Mouse (Mus musculus) G1E-ER4 (cell line): ENCODE data around the gene Patz1. TPM values are rescaled to one million over a fixed set of nuclear protein-coding genes. Genes with fewer than 3 reads are reported as not detected.

Experiments used
- GATA1 ChIP-seq: IDR thresholded peaks from one replicate; pipeline ENCODE4 v1.8.0; 2012; ENCODE audit warnings: low read length, inconsistent platforms
- polyA plus RNA-seq: library from polyadenylated mRNA; stranded (reverse); fragments of >175 nt; gene quantifications from 2 replicates; pipeline ENCODE4 v1.2.3, GENCODE M21; 2012

Gene Patz1
- polyA plus RNA-seq, 1 experiment: 108 TPM

GRCm38 (mm10) chr11:3333111-3333695 lies 44.5 kb downstream of the Patz1 start:
- no peak for TF ChIP-seq GATA1

- TF ChIP-seq GATA1: no peak
Observed at GRCm38 (mm10) chr11:3334141-3334710, 45.6 kb downstream of the Patz1 start.

DNA sequence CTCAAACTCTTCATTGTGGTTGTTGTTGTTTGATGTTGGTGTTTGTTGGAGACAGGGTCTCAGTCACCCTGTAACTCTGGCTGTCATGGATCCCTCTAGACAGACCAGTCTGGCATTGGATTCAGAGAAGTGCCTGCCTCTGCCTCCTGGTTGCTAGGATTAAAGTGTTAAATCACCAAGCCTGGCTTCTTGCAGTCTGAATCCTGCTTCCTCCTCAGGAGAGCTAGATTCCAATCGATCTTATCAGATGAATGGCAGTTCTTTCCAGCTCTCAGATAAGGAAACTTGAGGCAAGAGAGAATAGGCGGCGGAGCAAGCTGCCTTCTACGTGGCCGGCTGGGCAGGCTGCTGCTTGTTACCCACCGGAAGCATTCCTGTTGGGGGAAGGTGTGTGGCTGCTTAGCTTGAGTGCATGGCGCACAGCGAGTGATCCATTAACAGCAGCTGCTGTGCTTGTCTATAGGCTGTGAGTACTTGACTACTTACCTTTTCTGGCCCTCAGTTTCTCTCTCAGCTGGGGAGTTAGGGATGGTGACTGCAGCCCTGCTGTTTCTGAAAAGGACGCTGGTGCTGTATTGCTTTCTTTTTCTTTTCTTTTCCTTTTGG lies 46.1 kb downstream of the Patz1 start:
- no peak for TF ChIP-seq GATA1

- TF ChIP-seq GATA1: no peak
Observed at GRCm38 (mm10) chr11:3335651-3336216, 47.1 kb downstream of the Patz1 start.

- TF ChIP-seq GATA1: no peak
Observed at GRCm38 (mm10) chr11:3336602-3337001, 47.9 kb downstream of the Patz1 start.

GRCm38 (mm10) chr11:3337173-3337955 lies 48.7 kb downstream of the Patz1 start:
- no peak for TF ChIP-seq GATA1

DNA sequence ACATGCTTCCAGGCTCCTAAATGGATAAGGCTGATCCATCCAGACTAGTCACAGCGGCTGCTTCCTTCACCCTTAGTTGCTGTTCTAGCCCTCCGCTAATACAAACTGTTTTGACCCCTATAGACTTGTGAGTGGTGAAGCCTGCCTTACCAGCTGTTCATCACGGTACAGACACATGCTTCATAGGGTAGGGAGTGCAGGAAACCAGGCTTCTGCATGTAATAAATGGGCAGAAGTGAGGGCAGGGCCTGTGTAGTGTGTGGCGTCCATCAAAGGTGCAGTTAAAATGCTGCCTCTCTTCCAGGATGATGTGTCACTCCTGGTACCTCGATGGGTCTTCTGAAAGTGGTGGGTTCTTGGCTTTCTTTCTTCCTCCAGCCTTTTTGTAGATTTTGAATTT lies 49.3 kb downstream of the Patz1 start:
- TF ChIP-seq GATA1: no peak

GRCm38 (mm10) chr11:3341476-3341875 lies 52.8 kb downstream of the Patz1 start:
- no peak for TF ChIP-seq GATA1

DNA sequence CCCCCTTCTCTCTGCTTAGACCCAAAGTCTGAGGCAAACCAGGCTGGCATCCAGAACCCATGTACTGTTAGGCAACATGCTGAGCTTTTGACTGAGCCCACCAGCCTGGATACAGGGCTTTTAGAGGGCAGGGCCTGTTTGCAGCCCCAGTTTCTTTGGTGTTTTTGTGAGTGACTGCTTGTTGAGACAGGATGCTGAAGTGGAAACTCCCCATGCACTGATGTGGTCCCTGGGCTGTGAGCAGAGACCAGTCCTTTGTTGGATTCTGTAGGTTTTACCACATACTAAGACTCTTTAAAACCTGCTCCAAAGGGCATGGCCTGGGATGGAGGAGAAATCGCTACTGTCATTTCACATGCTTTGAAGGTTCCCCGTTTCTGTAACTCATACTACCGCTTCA lies 56.2 kb downstream of the Patz1 start:
- TF ChIP-seq GATA1: no peak

DNA sequence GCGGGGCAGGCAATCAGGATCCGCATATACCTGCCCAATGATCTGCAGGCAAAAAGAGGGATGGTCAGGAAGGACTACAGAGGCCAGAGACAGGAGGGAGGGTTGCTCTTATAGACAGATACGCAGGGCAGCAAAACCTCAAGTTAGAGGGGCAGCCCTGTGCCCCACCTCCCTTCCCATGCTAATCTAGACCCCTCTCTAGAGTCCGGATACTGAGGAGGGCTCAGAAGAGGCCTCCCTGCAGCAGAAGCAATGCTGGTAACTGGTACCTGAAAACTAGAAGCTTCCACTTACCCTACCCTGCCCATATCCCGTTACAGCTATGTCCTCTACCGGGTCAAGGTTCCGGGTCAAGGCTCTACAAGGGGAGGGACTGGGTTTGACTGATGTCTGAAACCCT lies 57.7 kb downstream of the Patz1 start:
- TF ChIP-seq GATA1: no peak

GRCm38 (mm10) chr11:3347091-3347834 lies 58.6 kb downstream of the Patz1 start:
- TF ChIP-seq GATA1: no peak

- no peak for TF ChIP-seq GATA1
Observed at GRCm38 (mm10) chr11:3347835-3348195, 59.1 kb downstream of the Patz1 start.

DNA sequence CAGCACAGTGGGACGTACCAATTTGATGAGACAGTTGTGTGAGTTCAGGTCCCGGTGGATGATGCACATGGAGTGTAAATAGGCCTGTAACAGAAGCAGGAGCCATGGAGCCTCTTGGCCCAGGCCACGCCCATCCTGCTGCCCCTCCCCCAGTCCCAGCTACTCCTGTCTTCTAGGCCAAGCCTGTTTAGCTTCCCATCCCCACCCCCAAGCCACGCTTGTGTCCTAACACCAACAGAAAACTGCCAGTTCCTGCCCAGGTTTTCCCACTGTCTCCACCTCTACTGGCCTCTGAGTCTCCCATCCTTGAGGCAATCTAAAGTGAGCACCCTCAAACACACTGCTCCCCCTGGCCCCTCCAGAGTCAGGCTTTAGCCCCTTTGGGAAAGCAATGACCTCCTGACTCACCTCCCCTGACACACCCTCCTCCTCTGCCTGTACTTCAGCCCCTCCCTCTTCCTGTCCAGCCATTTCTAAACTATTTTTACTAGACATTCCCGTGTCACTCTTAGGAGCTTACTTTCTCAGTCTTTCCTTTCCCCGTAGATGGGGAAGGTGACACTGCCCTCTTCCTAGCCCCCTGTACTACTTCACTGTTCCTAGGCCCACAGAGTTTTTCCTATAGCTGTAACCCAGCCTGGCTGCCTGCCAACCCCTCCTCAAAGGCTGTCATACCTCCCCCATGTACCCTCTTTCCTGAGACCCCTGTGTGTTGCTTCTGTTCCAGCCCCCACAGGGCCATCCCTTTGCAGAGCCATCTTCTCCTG lies 60.1 kb downstream of the Patz1 start:
- TF ChIP-seq GATA1: no peak

GRCm38 (mm10) chr11:3349343-3349695 lies 60.6 kb downstream of the Patz1 start:
- no peak for TF ChIP-seq GATA1

- no peak for TF ChIP-seq GATA1
Observed at GRCm38 (mm10) chr11:3352131-3352530, 63.5 kb downstream of the Patz1 start.
